Mouse (Mus musculus) intestine, embryonic 16.5 days (tissue): ENCODE data around the gene Scamp2. TPM values are rescaled to one million over a fixed set of nuclear protein-coding genes. Genes with fewer than 3 reads are reported as not detected.
A peak's percentile ranks its signal among the peaks of the same experiment; 100 is the strongest.

ENCODE experiments used
- ATAC-seq: fragments of 200-750 bp; cut with Nextera tagmentation; 2 replicates; pipeline ENCODE4 v1.8.0; 2017; ENCODE audit warnings: moderate TSS enrichment, moderate library complexity
- H3K27ac ChIP-seq: fragments of 300-500 bp; sonication (generic); 2 replicates; pipeline ENCODE4 v1.5.1; 2014; ENCODE audit warnings: mild to moderate bottlenecking, low read length
- H3K27me3 ChIP-seq: fragments of 300-500 bp; sonication (generic); replicated peaks from 2 replicates; pipeline ENCODE4 v1.6.1; 2014; ENCODE audit warnings: low read length, control low read depth, mixed read lengths; ENCODE audit not compliant: control insufficient read depth, insufficient read depth
- H3K36me3 ChIP-seq: fragments of 300-500 bp; sonication (generic); 2 replicates; pipeline ENCODE4 v1.6.1; 2014; ENCODE audit warnings: low read length, control low read depth; ENCODE audit not compliant: control insufficient read depth, insufficient read depth
- H3K4me1 ChIP-seq: fragments of 300-500 bp; sonication (generic); 2 replicates; pipeline ENCODE4 v1.6.1; 2014; ENCODE audit warnings: low read length, control low read depth, mixed read lengths; ENCODE audit not compliant: control insufficient read depth, insufficient read depth
- H3K4me2 ChIP-seq: fragments of 300-500 bp; sonication (generic); 2 replicates; pipeline ENCODE4 v1.6.1; 2014; ENCODE audit warnings: low read depth, low read length, control low read depth
- H3K4me3 ChIP-seq: fragments of 300-500 bp; sonication (generic); 2 replicates; pipeline ENCODE4 v1.5.1; 2014; ENCODE audit warnings: mild to moderate bottlenecking, low read length
- H3K9ac ChIP-seq: fragments of 300-500 bp; sonication (generic); 2 replicates; pipeline ENCODE4 v1.6.1; 2014; ENCODE audit warnings: low read depth, low read length
- H3K9me3 ChIP-seq: fragments of 300-500 bp; sonication (generic); 2 replicates; pipeline ENCODE4 v1.6.1; 2016; ENCODE audit warnings: low read length, control low read depth; ENCODE audit not compliant: control insufficient read depth
- WGBS: fragments of 180-500 bp; shearing (Covaris S2); extraction: QIAGEN DNeasy Blood & Tissue Kit; methylation state at CpG from one replicate; pipeline ENCODE4 v1.1.7; 2014; 5-methylcytosine and 5-hydroxymethylcytosine counted together
- polyA plus RNA-seq: library from polyadenylated mRNA; unstranded; fragments of >200 nt; fragmentation: Nextera tagmentation; extraction: Ambion mirVana; gene quantifications from 2 replicates; pipeline ENCODE4 v1.2.1, GENCODE M21; 2015

Scamp2 gene
- polyA plus RNA-seq, 1 experiment from 2014 or later, result 97.2 TPM

- H3K9me3 ChIP-seq, result no peaks in the 10 kb centered on the region
- peaks cover 22% of the 10 kb centered on the region for H3K36me3 ChIP-seq
- no peak for ATAC-seq
- H3K27me3 ChIP-seq, result no peaks in the 10 kb centered on the region
- H3K4me3 ChIP-seq, result no peak overlapping the region
- peaks cover 31% of the 10 kb centered on the region for H3K4me1 ChIP-seq
- H3K27ac ChIP-seq, result peak overlapping the region; percentile 45; the same call in 1 of the 2 replicates
- H3K4me2 ChIP-seq, result no peak overlapping the region
- H3K9ac ChIP-seq, result no peak overlapping the region
- 74% methylated on average over 5 of the region's 5 CpGs for WGBS
Measured at GRCm38 (mm10) chr9:57547287-57547686, 13.5 kb upstream of the Scamp2 start.

GRCm38 (mm10) chr9:57547869-57548268 lies 12.9 kb upstream of the Scamp2 start:
- no peak overlapping the region for H3K4me2 ChIP-seq
- no peak overlapping the region for H3K4me3 ChIP-seq
- WGBS, result 85% methylated on average over 11 of the region's 11 CpGs
- no peaks in the 10 kb centered on the region for H3K27me3 ChIP-seq
- peak overlapping the region; percentile 45 for H3K27ac ChIP-seq
- no peak for ATAC-seq
- no peak overlapping the region for H3K9ac ChIP-seq
- H3K9me3 ChIP-seq, result no peaks in the 10 kb centered on the region
- H3K36me3 ChIP-seq, result peaks cover 20% of the 10 kb centered on the region
- peaks cover 31% of the 10 kb centered on the region for H3K4me1 ChIP-seq

- Histone ChIP-seq H3K36me3 (peaks cover 11% of the 10 kb centered on the region; the same call in 1 of the 2 replicates), H3K9me3 (no peaks in the 10 kb centered on the region), H3K27ac (peak overlapping the region; percentile 91), H3K4me3 (no peak overlapping the region), H3K4me1 (peaks cover 35% of the 10 kb centered on the region), H3K4me2 (no peak overlapping the region), H3K9ac (no peak overlapping the region), H3K27me3 (no peaks in the 10 kb centered on the region)
- no peak for ATAC-seq
- WGBS, result 96% methylated on average over 4 of the region's 4 CpGs
Measured at GRCm38 (mm10) chr9:57549186-57549585, 11.6 kb upstream of the Scamp2 start.

- H3K4me2 ChIP-seq, result peak overlapping the region; percentile 35
- peak; percentile 80 for ATAC-seq
- no peak overlapping the region for H3K4me3 ChIP-seq
- no peaks in the 10 kb centered on the region for H3K9me3 ChIP-seq
- no peaks in the 10 kb centered on the region for H3K27me3 ChIP-seq
- H3K9ac ChIP-seq, result 0 out of 2 replicates have a peak overlapping the region, but pooled peaks have one; percentile 36
- H3K36me3 ChIP-seq, result peaks cover 6% of the 10 kb centered on the region; the same call in 1 of the 2 replicates
- 55% methylated on average over 11 of the region's 11 CpGs for WGBS
- peak overlapping the region; percentile 91 for H3K27ac ChIP-seq
- H3K4me1 ChIP-seq, result peaks cover 35% of the 10 kb centered on the region
Measured at GRCm38 (mm10) chr9:57550126-57550862, 10.4 kb upstream of the Scamp2 start.

- Histone ChIP-seq H3K4me2 (peak within 1 kb of the TSS; percentile 85), H3K4me3 (peak within 1 kb of the TSS; percentile 73), H3K27ac (peak within 1 kb of the TSS; percentile 55; the same call in 1 of the 2 replicates), H3K4me1 (peaks cover 35% of the 10 kb centered on the region), H3K9ac (peak within 1 kb of the TSS; percentile 75), H3K9me3 (no peaks in the 10 kb centered on the region), H3K36me3 (0 out of 2 replicates have a peak, but pooled peaks cover 3% of the 10 kb centered on the region), H3K27me3 (no peaks in the 10 kb centered on the region)
- ATAC-seq, result peak; percentile 34
- WGBS, result 3% methylated on average over 28 of the region's 28 CpGs
Measured at GRCm38 (mm10) chr9:57552139-57552887, 8.4 kb upstream of the Scamp2 start, which contains the start of gene Mpi. Mpi (minus strand) TSS chr9:57552763.

- Histone ChIP-seq H3K36me3 (0 out of 2 replicates have a peak, but pooled peaks cover 3% of the 10 kb centered on the region), H3K27ac (0 out of 2 replicates have a peak overlapping the region, but pooled peaks have one; percentile 55), H3K9ac (peak overlapping the region; percentile 75; the same call in 1 of the 2 replicates), H3K4me1 (peaks cover 28% of the 10 kb centered on the region), H3K27me3 (no peaks in the 10 kb centered on the region), H3K4me2 (0 out of 2 replicates have a peak overlapping the region, but pooled peaks have one; percentile 85), H3K4me3 (no peak overlapping the region), H3K9me3 (no peaks in the 10 kb centered on the region)
- ATAC-seq, result no peak
- 70% methylated on average over 11 of the region's 11 CpGs for WGBS
Measured at GRCm38 (mm10) chr9:57553119-57553518, 7.6 kb upstream of the Scamp2 start.

- Histone ChIP-seq H3K27ac (no peak overlapping the region), H3K27me3 (no peaks in the 10 kb centered on the region), H3K9ac (no peak overlapping the region), H3K36me3 (no peaks in the 10 kb centered on the region), H3K9me3 (no peaks in the 10 kb centered on the region), H3K4me3 (no peak overlapping the region), H3K4me2 (no peak overlapping the region), H3K4me1 (peaks cover 17% of the 10 kb centered on the region)
- ATAC-seq, result no peak
- WGBS, result 68% methylated on average over 3 of the region's 3 CpGs
Measured at GRCm38 (mm10) chr9:57554753-57555152, 6.0 kb upstream of the Scamp2 start.

GRCm38 (mm10) chr9:57557215-57557614 lies 3.5 kb upstream of the Scamp2 start:
- no peak overlapping the region for H3K9ac ChIP-seq
- no peak overlapping the region for H3K4me2 ChIP-seq
- no peaks in the 10 kb centered on the region for H3K9me3 ChIP-seq
- H3K27me3 ChIP-seq, result no peaks in the 10 kb centered on the region
- WGBS, result 80% methylated on average over 3 of the region's 3 CpGs
- H3K36me3 ChIP-seq, result no peaks in the 10 kb centered on the region
- peaks cover 15% of the 10 kb centered on the region for H3K4me1 ChIP-seq
- no peak for ATAC-seq
- no peak overlapping the region for H3K4me3 ChIP-seq
- no peak overlapping the region for H3K27ac ChIP-seq

- peaks cover 25% of the 10 kb centered on the region for H3K4me1 ChIP-seq
- no peaks in the 10 kb centered on the region for H3K9me3 ChIP-seq
- no peaks in the 10 kb centered on the region for H3K27me3 ChIP-seq
- no peak overlapping the region for H3K9ac ChIP-seq
- no peaks in the 10 kb centered on the region for H3K36me3 ChIP-seq
- 84% methylated on average over 4 of the region's 4 CpGs for WGBS
- H3K4me2 ChIP-seq, result no peak overlapping the region
- ATAC-seq, result no peak
- no peak overlapping the region for H3K4me3 ChIP-seq
- no peak overlapping the region for H3K27ac ChIP-seq
Measured at GRCm38 (mm10) chr9:57558625-57559024, 2.1 kb upstream of the Scamp2 start.
